Mouse (Mus musculus) forebrain, embryonic 16.5 days (tissue): ENCODE results near the gene Lpgat1. TPM values are rescaled to one million over a fixed set of nuclear protein-coding genes. Genes with fewer than 3 reads are reported as not detected.
A peak's percentile ranks its signal among the peaks of the same experiment; 100 is the strongest.

Experiments used
- ATAC-seq: fragments of 200-750 bp; cut with Nextera tagmentation; 2 replicates; pipeline ENCODE4 v1.8.0; 2017; ENCODE audit warnings: mild to moderate bottlenecking, moderate library complexity
- H3K27ac ChIP-seq: fragments of 300-500 bp; sonication (generic); 2 replicates; pipeline ENCODE4 v1.5.1; 2014; ENCODE audit warnings: low read length, control low read depth
- H3K27me3 ChIP-seq: fragments of 300-500 bp; sonication (generic); replicated peaks from 2 replicates; pipeline ENCODE4 v1.6.1; 2014; ENCODE audit warnings: low read length; ENCODE audit not compliant: control insufficient read depth, insufficient read depth
- H3K36me3 ChIP-seq: fragments of 300-500 bp; sonication (generic); 2 replicates; pipeline ENCODE4 v1.6.1; 2014; ENCODE audit not compliant: control insufficient read depth, insufficient read depth
- H3K4me1 ChIP-seq: fragments of 300-500 bp; sonication (generic); replicated peaks from 2 replicates; pipeline ENCODE4 v1.6.1; 2014; ENCODE audit warnings: low read length; ENCODE audit not compliant: control insufficient read depth, insufficient read depth
- H3K4me2 ChIP-seq: fragments of 300-500 bp; sonication (generic); 2 replicates; pipeline ENCODE4 v1.6.1; 2014; ENCODE audit warnings: mild to moderate bottlenecking, low read length, control low read depth
- H3K4me3 ChIP-seq: fragments of 300-500 bp; sonication (generic); replicated peaks from 2 replicates; pipeline ENCODE4 v1.5.1; 2014; ENCODE audit warnings: mild to moderate bottlenecking, low read length, control low read depth
- H3K9ac ChIP-seq: fragments of 300-500 bp; sonication (generic); replicated peaks from 2 replicates; pipeline ENCODE4 v1.6.1; 2014; ENCODE audit warnings: low read depth, low read length, control low read depth
- H3K9me3 ChIP-seq: fragments of 300-500 bp; sonication (generic); 2 replicates; pipeline ENCODE4 v1.6.1; 2016; ENCODE audit warnings: low read length; ENCODE audit not compliant: control insufficient read depth
- WGBS: fragments of 180-500 bp; shearing (Covaris S2); extraction: QIAGEN DNeasy Blood & Tissue Kit; methylation state at CpG from one replicate; pipeline ENCODE4 v1.1.7; 2014; 5-methylcytosine and 5-hydroxymethylcytosine counted together
- polyA plus RNA-seq: library from polyadenylated mRNA; unstranded; fragments of >200 nt; fragmentation: Nextera tagmentation; extraction: Ambion mirVana; gene quantifications from 2 replicates; pipeline ENCODE4 v1.2.1, GENCODE M21; 2015

Gene Lpgat1
- polyA plus RNA-seq, 1 experiment from 2014 or later: 30.3 TPM

- Histone ChIP-seq H3K36me3 (no peaks in the 10 kb centered on the region), H3K9ac (no peak overlapping the region), H3K27me3 (no peaks in the 10 kb centered on the region), H3K27ac (peak overlapping the region; percentile 55), H3K4me3 (no peak overlapping the region), H3K9me3 (no peaks in the 10 kb centered on the region), H3K4me1 (peaks cover 13% of the 10 kb centered on the region), H3K4me2 (peak overlapping the region; percentile 25; the same call in 1 of the 2 replicates)
- peak; percentile 96 for ATAC-seq
- 27% methylated on average over 12 of the region's 12 CpGs for WGBS
Measured at GRCm38 (mm10) chr1:191808688-191809223, 91.1 kb downstream of the Lpgat1 start.

GRCm38 (mm10) chr1:191811774-191812173 is 94.1 kb downstream of the Lpgat1 start:
- Histone ChIP-seq H3K36me3 (no peaks in the 10 kb centered on the region), H3K27me3 (no peaks in the 10 kb centered on the region), H3K9me3 (no peaks in the 10 kb centered on the region), H3K9ac (no peak overlapping the region), H3K27ac (no peak overlapping the region), H3K4me1 (peaks cover 16% of the 10 kb centered on the region), H3K4me3 (no peak overlapping the region), H3K4me2 (no peak overlapping the region)
- ATAC-seq: no peak
- 90% methylated on average over 12 of the region's 12 CpGs for WGBS

GRCm38 (mm10) chr1:191812949-191813691 is 95.5 kb downstream of the Lpgat1 start:
- Histone ChIP-seq H3K4me1 (peaks cover 18% of the 10 kb centered on the region), H3K36me3 (no peaks in the 10 kb centered on the region), H3K9me3 (no peaks in the 10 kb centered on the region), H3K4me2 (no peak overlapping the region), H3K4me3 (no peak overlapping the region), H3K27ac (no peak overlapping the region), H3K9ac (no peak overlapping the region), H3K27me3 (no peaks in the 10 kb centered on the region)
- 84% methylated on average over 13 of the region's 13 CpGs for WGBS
- ATAC-seq: no peak

- H3K36me3 ChIP-seq: no peaks in the 10 kb centered on the region
- H3K4me1 ChIP-seq: peaks cover 10% of the 10 kb centered on the region
- H3K4me3 ChIP-seq: no peak overlapping the region
- H3K27me3 ChIP-seq: no peaks in the 10 kb centered on the region
- no peaks in the 10 kb centered on the region for H3K9me3 ChIP-seq
- 75% methylated on average over 4 of the region's 4 CpGs for WGBS
- no peak overlapping the region for H3K27ac ChIP-seq
- H3K9ac ChIP-seq: no peak overlapping the region
- no peak for ATAC-seq
- no peak overlapping the region for H3K4me2 ChIP-seq
Measured at GRCm38 (mm10) chr1:191814240-191814639, 96.6 kb downstream of the Lpgat1 start.

- ATAC-seq: no peak
- Histone ChIP-seq H3K9ac (no peak overlapping the region), H3K27ac (no peak overlapping the region), H3K9me3 (no peaks in the 10 kb centered on the region), H3K27me3 (no peaks in the 10 kb centered on the region), H3K4me2 (no peak overlapping the region), H3K36me3 (no peaks in the 10 kb centered on the region), H3K4me1 (peaks cover 6% of the 10 kb centered on the region; the same call in 1 of the 2 replicates), H3K4me3 (no peak overlapping the region)
- 56% methylated on average over 5 of the region's 5 CpGs for WGBS
Measured at GRCm38 (mm10) chr1:191814935-191815334, 97.3 kb downstream of the Lpgat1 start.

- no peak overlapping the region for H3K9ac ChIP-seq
- no peak for ATAC-seq
- H3K4me1 ChIP-seq: peaks cover 10% of the 10 kb centered on the region
- H3K4me3 ChIP-seq: no peak overlapping the region
- H3K36me3 ChIP-seq: no peaks in the 10 kb centered on the region
- no peak overlapping the region for H3K4me2 ChIP-seq
- H3K27ac ChIP-seq: no peak overlapping the region
- no peaks in the 10 kb centered on the region for H3K27me3 ChIP-seq
- no peaks in the 10 kb centered on the region for H3K9me3 ChIP-seq
- 68% methylated on average over 3 of the region's 3 CpGs for WGBS
Measured at GRCm38 (mm10) chr1:191816596-191816995, 99.0 kb downstream of the Lpgat1 start.

GRCm38 (mm10) chr1:191817418-191818144 is 99.9 kb downstream of the Lpgat1 start:
- no peaks in the 10 kb centered on the region for H3K27me3 ChIP-seq
- peaks cover 17% of the 10 kb centered on the region for H3K4me1 ChIP-seq
- 35% methylated on average over 19 of the region's 19 CpGs for WGBS
- no peaks in the 10 kb centered on the region for H3K9me3 ChIP-seq
- H3K4me3 ChIP-seq: no peak overlapping the region
- H3K4me2 ChIP-seq: no peak overlapping the region
- H3K27ac ChIP-seq: no peak overlapping the region
- H3K9ac ChIP-seq: no peak overlapping the region
- H3K36me3 ChIP-seq: no peaks in the 10 kb centered on the region
- peak; percentile 54 for ATAC-seq

- ATAC-seq: no peak
- H3K36me3 ChIP-seq: no peaks in the 10 kb centered on the region
- 47% methylated on average over 6 of the region's 6 CpGs for WGBS
Measured at GRCm38 (mm10) chr1:191818145-191818631, 100.6 kb downstream of the Lpgat1 start.

GRCm38 (mm10) chr1:191819026-191819425 is 101.4 kb downstream of the Lpgat1 start:
- Histone ChIP-seq H3K36me3 (no peaks in the 10 kb centered on the region), H3K9me3 (no peaks in the 10 kb centered on the region), H3K27ac (no peak overlapping the region), H3K4me1 (peaks cover 17% of the 10 kb centered on the region), H3K4me2 (no peak overlapping the region), H3K27me3 (no peaks in the 10 kb centered on the region), H3K4me3 (no peak overlapping the region), H3K9ac (no peak overlapping the region)
- ATAC-seq: no peak

More at GRCm38 (mm10) chr1:191818145-191818631, 100.6 kb downstream of the Lpgat1 start:
- Histone ChIP-seq H3K4me1 (peaks cover 17% of the 10 kb centered on the region), H3K9ac (no peak overlapping the region), H3K4me3 (no peak overlapping the region), H3K9me3 (no peaks in the 10 kb centered on the region), H3K27ac (no peak overlapping the region), H3K4me2 (no peak overlapping the region), H3K27me3 (no peaks in the 10 kb centered on the region)
